Mouse (Mus musculus) small intestine, adult 10 weeks (tissue): ENCODE results near the gene Vmn1r168. TPM values are rescaled to one million over a fixed set of nuclear protein-coding genes. Genes with fewer than 3 reads are reported as not detected.

Experiments used
- polyA plus RNA-seq: library from polyadenylated mRNA; stranded (reverse); fragments of 350-450 nt; fragmentation: Illumina TruSeq; extraction: RNeasy Lipid Tissue Mini Kit (QIAGEN cat#74804); gene quantifications from one replicate; pipeline ENCODE4 v1.2.3, GENCODE M21; 2014; ENCODE audit warnings: low replicate concordance

The Vmn1r168 gene
- polyA plus RNA-seq = not detected

GRCm38 (mm10) chr7:23539432-23539831 lies at the start of gene Vmn1r168:
TSS of gene Vmn1r168 (plus strand) at chr7:23539732.

DNA sequence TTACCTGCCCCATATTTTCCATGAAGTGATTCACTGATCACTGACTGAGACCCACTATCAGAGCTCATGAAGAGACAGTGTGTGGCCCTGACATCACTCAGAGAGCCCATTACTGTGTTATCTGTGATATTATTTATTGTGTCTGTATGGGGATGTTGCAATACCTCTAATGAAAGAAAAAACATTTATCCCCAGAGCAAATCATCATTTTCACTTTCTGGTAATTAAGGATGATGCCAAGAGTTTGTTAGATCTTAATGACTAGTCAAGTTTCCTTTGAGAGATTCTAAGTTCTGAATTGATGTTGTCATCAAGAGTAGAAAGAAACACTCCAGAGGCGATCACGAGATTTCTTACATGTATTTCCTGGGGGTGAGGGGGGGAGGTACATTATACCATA lies 32.4 kb upstream of the Vmn1r168 start, which contains the start of gene Vmn1r167:
TSS of gene Vmn1r167 (minus strand) at position 101 of the 400 bp plus-strand sequence.

DNA sequence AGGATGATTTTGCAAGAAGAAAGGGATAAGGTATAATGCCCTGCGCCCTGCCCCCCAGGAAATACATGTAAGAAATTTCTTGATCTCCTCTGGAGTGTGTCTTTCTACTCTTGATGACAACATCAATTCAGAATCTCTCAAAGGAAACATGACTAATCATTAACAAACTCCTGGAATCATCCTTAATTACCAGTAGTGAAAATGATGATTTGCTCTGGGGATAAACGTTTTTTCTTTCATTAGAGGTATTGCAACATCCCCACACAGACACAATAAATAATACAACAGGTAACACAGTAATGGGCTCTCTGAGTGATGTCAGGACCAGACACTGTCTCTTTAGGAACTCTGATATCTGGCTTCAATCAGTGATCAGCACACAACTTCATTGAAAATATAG lies 35.7 kb downstream of the Vmn1r168 start, which contains the start of gene Vmn1r169:
TSS of gene Vmn1r169 (plus strand) at position 301 of the 400 bp plus-strand sequence.

Other genes starting within 250 kb of the Vmn1r168 start
- not detected for gene Nlrp4e, start 238.5 kb upstream of the Vmn1r168 start, polyA plus RNA-seq
- gene Nlrp5, start 153.8 kb upstream of the Vmn1r168 start, polyA plus RNA-seq = not detected
- not detected for gene Vmn1r167, start 32.5 kb upstream of the Vmn1r168 start, polyA plus RNA-seq
- not detected for gene Vmn1r169, start 35.8 kb downstream of the Vmn1r168 start, polyA plus RNA-seq
- not detected for gene Vmn1r170, start 66.4 kb downstream of the Vmn1r168 start, polyA plus RNA-seq
- gene Vmn1r171, start 91.0 kb downstream of the Vmn1r168 start, polyA plus RNA-seq = not detected
- not detected for gene Vmn1r172, start 118.6 kb downstream of the Vmn1r168 start, polyA plus RNA-seq
- gene Vmn1r173, start 161.0 kb downstream of the Vmn1r168 start, polyA plus RNA-seq = not detected
- gene Vmn1r174, start 212.5 kb downstream of the Vmn1r168 start, polyA plus RNA-seq = not detected